In the genomic region with DNA sequence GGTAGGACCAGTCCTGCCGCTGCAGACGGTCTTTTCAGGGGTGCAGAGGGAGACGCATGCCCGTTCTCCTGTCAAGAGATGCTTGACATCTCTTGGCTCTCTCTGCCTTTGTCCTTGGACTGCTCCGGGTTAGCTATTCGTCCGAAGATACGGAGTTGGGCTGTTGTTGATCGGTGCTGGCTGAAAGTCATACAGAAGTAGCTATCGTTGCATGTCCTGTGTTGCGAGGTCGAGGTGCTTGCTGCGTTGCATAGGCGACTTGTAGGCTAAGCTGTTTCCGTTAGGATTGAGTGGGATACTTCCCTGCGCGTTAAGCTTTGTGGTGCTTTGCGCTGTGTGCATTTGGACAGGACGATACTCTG, we compare ENCODE assay signal across 8 mouse cellular contexts. TPM values are rescaled to one million over a fixed set of nuclear protein-coding genes. Genes with fewer than 3 reads are reported as not detected.
A peak's percentile ranks its signal among the peaks of the same experiment; 100 is the strongest.
DNase-seq lines count a peak whose midpoint lies in the region; ATAC-seq and TF ChIP-seq lines count a peak whose summit lies in the region.

No protein-coding gene starts in this region.

- H3K36me3 ChIP-seq in liver, adult 2 months (ENCODE audit: control insufficient read depth, insufficient read depth, low read length) = peaks cover 3% of the 10 kb centered on the region; the same call in 1 of the 2 replicates
- H3K36me3 ChIP-seq in heart, embryonic 12.5 days = peaks cover 4% of the 10 kb centered on the region; the same call in 1 of the 2 replicates
- H3K36me3 ChIP-seq in limb, embryonic 12.5 days = peaks cover 17% of the 10 kb centered on the region
- no peaks in the 10 kb centered on the region for H3K36me3 ChIP-seq in neural tube, embryonic 12.5 days

- under 1% methylated on average over 19 of the region's 19 CpGs for WGBS in liver, adult 2 months
- WGBS in heart, embryonic 12.5 days = under 1% methylated on average over 19 of the region's 19 CpGs
- 1% methylated on average over 19 of the region's 19 CpGs for WGBS in limb, embryonic 12.5 days
- 1% methylated on average over 19 of the region's 19 CpGs for WGBS in neural tube, embryonic 12.5 days

- peaks cover 33% of the 10 kb centered on the region for H3K4me1 ChIP-seq in liver, adult 2 months (ENCODE audit: control insufficient read depth, insufficient read depth, low read length)
- H3K4me1 ChIP-seq in bone marrow macrophage, adult 2 months (ENCODE audit: control insufficient read depth, insufficient read depth, low read length) = peaks cover 39% of the 10 kb centered on the region
- H3K4me1 ChIP-seq in heart, embryonic 12.5 days (replicated peaks) = peaks cover 46% of the 10 kb centered on the region
- H3K4me1 ChIP-seq in limb, embryonic 12.5 days (replicated peaks) = peaks cover 35% of the 10 kb centered on the region
- H3K4me1 ChIP-seq in neural tube, embryonic 12.5 days = peaks cover 34% of the 10 kb centered on the region

- peak overlapping the region; percentile 94 for H3K4me3 ChIP-seq in liver, adult 2 months (ENCODE audit: insufficient read depth, low read depth, low read length)
- peak overlapping the region; percentile 66 for H3K4me3 ChIP-seq in bone marrow macrophage, adult 2 months (ENCODE audit: insufficient read depth, low read length)
- peak overlapping the region; percentile 99 for H3K4me3 ChIP-seq in heart, embryonic 12.5 days
- peak overlapping the region; percentile 99 for H3K4me3 ChIP-seq in limb, embryonic 12.5 days (replicated peaks)
- H3K4me3 ChIP-seq in neural tube, embryonic 12.5 days = peak overlapping the region; percentile 99

- no peaks in the 10 kb centered on the region for H3K9me3 ChIP-seq in heart, embryonic 12.5 days (replicated peaks)
- H3K9me3 ChIP-seq in limb, embryonic 12.5 days = no peaks in the 10 kb centered on the region
- no peaks in the 10 kb centered on the region for H3K9me3 ChIP-seq in neural tube, embryonic 12.5 days

- TF ChIP-seq CTCF in liver, adult 2 months (IDR thresholded peaks at IDR 0.05; ENCODE audit: low read depth, low read length) = no peak
- TF ChIP-seq CTCF in bone marrow macrophage, adult 2 months (IDR thresholded peaks at IDR 0.05; ENCODE audit: low read depth, low read length) = no peak

- peak overlapping the region; percentile 98 for H3K9ac ChIP-seq in liver, adult 2 months (ENCODE audit: low read depth, low read length)
- peak overlapping the region; percentile 100 for H3K9ac ChIP-seq in heart, embryonic 12.5 days
- peak overlapping the region; percentile 99 for H3K9ac ChIP-seq in limb, embryonic 12.5 days (replicated peaks)
- peak overlapping the region; percentile 100 for H3K9ac ChIP-seq in neural tube, embryonic 12.5 days

- no peak for TF ChIP-seq POLR2A in liver, adult 2 months (IDR thresholded peaks at IDR 0.05; ENCODE audit: extremely low read depth, insufficient read depth, low read length)
- TF ChIP-seq POLR2A in bone marrow macrophage, adult 2 months (IDR thresholded peaks at IDR 0.05; ENCODE audit: borderline replicate concordance, low read depth, low read length) = no peak

- H3K27ac ChIP-seq in liver, adult 2 months (replicated peaks; ENCODE audit: insufficient read depth, low read depth, low read length) = peak overlapping the region; percentile 1
- peak overlapping the region; percentile 43 for H3K27ac ChIP-seq in bone marrow macrophage, adult 2 months (ENCODE audit: insufficient read depth, low read depth, low read length)
- H3K27ac ChIP-seq in heart, embryonic 12.5 days (ENCODE audit: poor library complexity, severe bottlenecking) = peak overlapping the region; percentile 99
- peak overlapping the region; percentile 99 for H3K27ac ChIP-seq in limb, embryonic 12.5 days
- H3K27ac ChIP-seq in neural tube, embryonic 12.5 days = peak overlapping the region; percentile 99

- no peaks in the 10 kb centered on the region for H3K27me3 ChIP-seq in liver, adult 2 months (ENCODE audit: control insufficient read depth, insufficient read depth, low read length)
- no peaks in the 10 kb centered on the region for H3K27me3 ChIP-seq in heart, embryonic 12.5 days (replicated peaks)
- no peaks in the 10 kb centered on the region for H3K27me3 ChIP-seq in limb, embryonic 12.5 days
- H3K27me3 ChIP-seq in neural tube, embryonic 12.5 days (replicated peaks) = no peaks in the 10 kb centered on the region

- peaks cover 33% of the 10 kb centered on the region; the same call in 1 of the 2 replicates for H3K79me2 ChIP-seq in liver, adult 2 months (ENCODE audit: control insufficient read depth, insufficient read depth, low read length)

- no peak for ATAC-seq in heart, embryonic 12.5 days (ENCODE audit: insufficient number of reproducible peaks, low FRiP score)
- ATAC-seq in limb, embryonic 12.5 days (ENCODE audit: insufficient number of reproducible peaks, insufficient read depth, low FRiP score, low TSS enrichment, low read depth) = no peak
- ATAC-seq in neural tube, embryonic 12.5 days (ENCODE audit: low FRiP score, low read depth) = no peak

- peak; percentile 58 for DNase-seq in liver, adult 2 months (ENCODE audit: extremely low read depth, low read depth, low spot score)
- DNase-seq in liver = no peak
- no peak for DNase-seq in urinary bladder, adult 18-20 months (ENCODE audit: low spot score in 2 of 2)
- DNase-seq in urinary bladder, postnatal 14 days (ENCODE audit: low spot score) = no peak

- peak overlapping the region; percentile 94 for H3K4me2 ChIP-seq in heart, embryonic 12.5 days
- peak overlapping the region; percentile 94 for H3K4me2 ChIP-seq in limb, embryonic 12.5 days
- peak overlapping the region; percentile 92 for H3K4me2 ChIP-seq in neural tube, embryonic 12.5 days (replicated peaks)

RNA-seq across cellular contexts. Expression of a gene that starts 0.5 kb away (rescaled TPM):
- total RNA-seq in liver, adult 2 months (2014; rRNA removed) = 2.4 and 3.0 TPM in 2 replicates
- polyA plus RNA-seq in liver, adult 2 months (2012; rRNA removed) = 2.5 and 3.4 TPM in 2 replicates
- polyA plus RNA-seq in bone marrow macrophage, adult 2 months (2012; ENCODE audit: insufficient read depth, insufficient read length, missing spikeins) = 8.7 and 10.3 TPM in 2 replicates
- polyA plus RNA-seq in heart, embryonic 12.5 days (2016; fragmentation: Nextera tagmentation; extraction: Ambion mirVana) = 13.4 and 14.2 TPM in 2 replicates
- polyA plus RNA-seq in limb, embryonic 12.5 days (2016; fragmentation: Nextera tagmentation; extraction: Ambion mirVana) = 18.8 TPM in 2 replicates
- polyA plus RNA-seq in neural tube, embryonic 12.5 days (2016; fragmentation: Nextera tagmentation; extraction: Ambion mirVana) = 19.6 and 20.1 TPM in 2 replicates

RNA-seq across cellular contexts. Expression of a gene that starts 43.8 kb away (rescaled TPM):
- 35.2 and 43.1 TPM in 2 replicates for total RNA-seq in liver, adult 2 months (2014; rRNA removed)
- polyA plus RNA-seq in liver, adult 2 months (2012; rRNA removed) = 33.7 and 35.7 TPM in 2 replicates
- polyA plus RNA-seq in bone marrow macrophage, adult 2 months (2012; ENCODE audit: insufficient read depth, insufficient read length, missing spikeins) = 52.0 and 53.4 TPM in 2 replicates
- polyA plus RNA-seq in heart, embryonic 12.5 days (2016; fragmentation: Nextera tagmentation; extraction: Ambion mirVana) = 91.8 and 92.9 TPM in 2 replicates
- polyA plus RNA-seq in limb, embryonic 12.5 days (2016; fragmentation: Nextera tagmentation; extraction: Ambion mirVana) = 49.0 and 53.5 TPM in 2 replicates
- 48.9 and 49.4 TPM in 2 replicates for polyA plus RNA-seq in neural tube, embryonic 12.5 days (2016; fragmentation: Nextera tagmentation; extraction: Ambion mirVana)

RNA-seq across cellular contexts. Expression of a gene that starts 43.9 kb away (rescaled TPM):
- 8.1 and 9.9 TPM in 2 replicates for total RNA-seq in liver, adult 2 months (2014; rRNA removed)
- 6.0 and 9.0 TPM in 2 replicates for polyA plus RNA-seq in liver, adult 2 months (2012; rRNA removed)
- polyA plus RNA-seq in bone marrow macrophage, adult 2 months (2012; ENCODE audit: insufficient read depth, insufficient read length, missing spikeins) = 15.7 and 16.8 TPM in 2 replicates
- 17.5 and 19.4 TPM in 2 replicates for polyA plus RNA-seq in heart, embryonic 12.5 days (2016; fragmentation: Nextera tagmentation; extraction: Ambion mirVana)
- 27.5 and 28.5 TPM in 2 replicates for polyA plus RNA-seq in limb, embryonic 12.5 days (2016; fragmentation: Nextera tagmentation; extraction: Ambion mirVana)
- 20.5 and 21.2 TPM in 2 replicates for polyA plus RNA-seq in neural tube, embryonic 12.5 days (2016; fragmentation: Nextera tagmentation; extraction: Ambion mirVana)

Comparison
In these comparisons a context has a peak if more than half of its experiments do, and no peak if none do; other contexts are left out.
1. H3K27ac ChIP-seq: peak in every context shown above with its lines; median percentile 99 in heart, embryonic 12.5 days; 99 in limb, embryonic 12.5 days; 99 in neural tube, embryonic 12.5 days; 43 in bone marrow macrophage, adult 2 months; 1 in liver, adult 2 months.